Mouse (Mus musculus) cerebellum, postnatal 36 days (tissue): ENCODE measurements around the gene Slc50a1.

ENCODE experiments used
- DNase-seq, 2 experiments: peaks; one replicate each; pipeline ENCODE4 v3.0.0; 2021 to 2022; ENCODE audit warnings: mixed read lengths in 2 of 2

Slc50a1 gene

DNA sequence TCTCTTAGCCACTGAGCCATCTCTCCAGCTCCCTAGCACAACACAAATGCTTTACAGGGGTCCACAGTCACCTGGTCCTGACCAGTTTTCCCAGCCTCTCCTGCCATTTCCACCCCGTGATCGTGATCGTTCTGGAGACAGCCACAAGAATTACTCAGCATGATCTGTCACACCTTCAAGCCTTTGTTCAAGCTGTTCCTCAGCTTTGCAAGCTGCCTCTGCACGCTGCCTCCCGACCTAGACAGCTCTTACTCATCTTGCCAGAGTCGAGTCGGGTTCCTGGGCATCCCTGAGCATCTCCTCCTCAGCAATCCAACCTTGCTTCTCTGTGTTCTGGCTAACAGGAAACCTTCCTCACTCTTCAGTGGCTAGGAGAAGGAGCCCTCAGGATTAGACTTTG lies 11.3 kb downstream of the Slc50a1 start, which contains the start of gene Dpm3:
Gene Dpm3, plus strand, starts transcription at position 283 of the 400 bp plus-strand sequence.
- no peak for DNase-seq

DNA sequence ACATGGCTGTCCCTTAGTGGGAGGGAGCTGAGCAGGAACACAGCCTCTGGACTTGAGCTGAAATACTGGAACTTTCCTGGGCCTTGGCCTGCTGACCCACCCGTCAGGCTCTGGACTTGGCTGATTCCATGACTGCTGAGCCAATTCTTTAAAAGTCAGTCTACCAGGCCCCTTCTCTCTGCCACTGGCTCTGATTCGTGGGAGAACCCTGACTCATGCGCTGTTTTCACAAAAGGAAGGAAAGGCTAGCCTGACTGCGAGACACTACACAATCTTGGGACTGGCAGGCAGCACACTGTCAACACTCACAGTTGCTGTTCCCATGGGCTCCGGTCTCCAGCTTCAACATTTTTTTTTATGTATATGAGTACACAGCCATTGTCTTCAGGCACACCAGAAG lies 14.2 kb downstream of the Slc50a1 start:
- DNase-seq = no peak

DNA sequence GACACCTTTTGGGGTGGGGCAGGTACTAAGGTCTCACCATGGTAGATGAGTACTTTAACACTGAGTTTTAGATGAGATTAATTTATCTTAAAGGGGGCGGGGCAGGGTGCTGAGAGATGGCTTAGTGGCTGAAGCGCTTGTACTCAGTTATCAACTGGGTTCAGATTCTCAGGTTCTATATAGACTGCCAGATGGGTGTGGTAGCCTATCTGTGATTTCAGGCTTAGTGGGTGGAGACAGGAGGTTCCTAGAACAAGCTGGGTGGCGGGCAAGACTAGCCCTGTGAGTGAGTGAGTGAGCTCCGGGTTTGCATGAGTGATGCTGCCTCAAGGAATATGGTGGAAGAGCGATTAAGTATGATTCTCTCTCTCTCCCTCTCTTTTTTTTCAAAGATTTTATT lies 15.4 kb downstream of the Slc50a1 start:
- no peak for DNase-seq

DNA sequence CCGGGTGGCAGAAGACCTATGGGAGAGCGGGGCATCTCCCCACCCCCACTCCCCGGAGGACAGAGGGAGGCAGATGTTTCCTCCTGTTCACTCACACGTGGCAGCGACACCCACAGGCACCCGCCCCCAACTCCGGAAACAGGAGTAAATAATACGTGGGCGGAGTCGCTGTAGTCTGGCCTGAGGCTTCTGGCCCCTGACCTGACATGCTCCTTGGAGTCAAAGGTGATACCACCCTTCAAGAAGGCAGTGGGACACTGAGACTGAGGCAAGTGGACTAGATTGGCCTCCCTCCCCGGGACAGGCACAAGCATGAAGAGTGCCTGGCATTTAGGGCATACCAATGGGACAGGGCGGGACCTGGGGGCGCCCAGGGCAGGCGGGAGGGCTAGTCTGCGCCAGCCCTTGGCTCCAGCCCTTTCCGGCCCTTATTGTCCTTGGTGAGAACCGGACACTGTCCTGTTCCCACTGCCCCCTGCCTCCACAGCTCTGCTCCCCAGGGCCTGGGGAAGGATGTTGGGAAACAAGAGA lies 18.9 kb downstream of the Slc50a1 start:
- DNase-seq = no peak

DNA sequence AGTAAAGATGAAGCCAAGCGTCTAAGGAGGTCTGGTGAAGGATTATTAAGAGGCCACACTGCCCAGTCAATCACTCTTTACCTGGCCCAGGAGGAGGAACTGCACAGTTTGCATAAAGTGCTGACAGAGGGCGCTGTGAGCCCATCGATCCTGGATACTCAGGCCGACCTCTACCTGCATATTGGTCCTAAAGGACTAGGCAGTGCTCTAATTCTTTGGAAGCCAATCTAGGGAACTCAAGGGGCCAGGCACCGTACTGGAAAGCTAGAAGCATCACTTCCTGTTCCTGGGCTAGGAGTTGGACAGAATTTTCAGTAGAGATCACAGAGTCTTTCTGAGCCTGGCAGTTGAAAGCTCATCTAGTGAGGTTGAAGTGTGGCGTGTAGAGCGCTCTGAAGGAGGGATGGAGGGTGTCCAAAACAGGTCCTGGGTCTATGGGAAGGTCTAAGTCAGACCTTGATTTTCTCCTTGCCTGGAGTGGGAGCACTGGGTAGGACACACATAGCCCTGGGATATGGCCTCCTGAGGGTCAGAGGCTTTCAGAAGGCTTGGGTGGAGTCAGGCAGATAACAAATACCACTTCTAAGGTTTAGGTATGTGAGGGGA lies 19.8 kb downstream of the Slc50a1 start:
- DNase-seq = peak; percentile 76 to 77

- no peak for DNase-seq
Observed at GRCm38 (mm10) chr3:89247466-89247865, 22.9 kb downstream of the Slc50a1 start.

DNA sequence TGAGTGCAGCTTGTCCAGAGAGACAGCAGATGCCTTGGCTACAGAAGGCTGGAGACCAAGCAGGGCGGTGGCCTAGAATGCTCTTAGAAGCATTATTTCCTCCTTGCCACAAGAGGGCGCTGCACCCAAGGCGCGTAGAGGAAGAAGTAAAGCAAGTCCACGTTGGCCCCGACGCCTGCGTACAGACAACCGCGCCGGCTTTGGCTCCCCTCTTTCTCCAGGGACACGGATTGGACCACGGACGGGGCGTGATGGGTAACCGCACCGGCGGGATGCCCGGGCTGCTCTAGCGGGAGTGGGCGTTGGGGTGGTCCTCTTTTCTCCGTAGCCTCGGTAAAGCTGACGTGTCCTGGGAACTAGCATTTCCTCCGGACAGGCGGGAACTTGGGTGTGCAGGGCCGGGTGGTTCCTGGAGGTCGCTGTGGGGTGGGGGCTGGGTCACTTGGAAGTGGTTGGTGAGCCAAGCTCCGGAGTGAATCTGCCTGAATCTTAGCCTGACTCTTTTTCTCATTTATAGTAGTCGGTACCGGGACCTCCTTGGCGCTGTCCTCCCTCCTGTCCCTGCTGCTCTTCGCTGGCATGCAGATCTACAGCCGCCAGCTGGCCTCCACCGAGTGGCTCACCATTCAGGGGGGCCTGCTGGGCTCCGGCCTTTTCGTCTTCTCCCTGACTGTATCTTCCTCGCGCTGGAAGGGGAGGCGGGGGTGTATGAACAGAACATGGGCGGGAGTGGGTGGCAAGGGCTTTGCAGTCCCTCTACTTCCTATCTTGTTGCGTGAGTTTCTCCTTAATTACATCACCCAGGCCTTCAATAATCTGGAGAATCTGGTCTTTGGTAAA lies 23.9 kb downstream of the Slc50a1 start, which contains the start of gene Trim46:
Gene Trim46, minus strand, starts transcription at position 49 of the 840 bp plus-strand sequence.
- DNase-seq = peak; percentile 92 to 94

GRCm38 (mm10) chr3:89245688-89246171 lies 24.6 kb downstream of the Slc50a1 start, which contains the start of gene Krtcap2:
Gene Krtcap2, plus strand, starts transcription at chr3:89245966.
- DNase-seq = peak; percentile 72 to 76

DNA sequence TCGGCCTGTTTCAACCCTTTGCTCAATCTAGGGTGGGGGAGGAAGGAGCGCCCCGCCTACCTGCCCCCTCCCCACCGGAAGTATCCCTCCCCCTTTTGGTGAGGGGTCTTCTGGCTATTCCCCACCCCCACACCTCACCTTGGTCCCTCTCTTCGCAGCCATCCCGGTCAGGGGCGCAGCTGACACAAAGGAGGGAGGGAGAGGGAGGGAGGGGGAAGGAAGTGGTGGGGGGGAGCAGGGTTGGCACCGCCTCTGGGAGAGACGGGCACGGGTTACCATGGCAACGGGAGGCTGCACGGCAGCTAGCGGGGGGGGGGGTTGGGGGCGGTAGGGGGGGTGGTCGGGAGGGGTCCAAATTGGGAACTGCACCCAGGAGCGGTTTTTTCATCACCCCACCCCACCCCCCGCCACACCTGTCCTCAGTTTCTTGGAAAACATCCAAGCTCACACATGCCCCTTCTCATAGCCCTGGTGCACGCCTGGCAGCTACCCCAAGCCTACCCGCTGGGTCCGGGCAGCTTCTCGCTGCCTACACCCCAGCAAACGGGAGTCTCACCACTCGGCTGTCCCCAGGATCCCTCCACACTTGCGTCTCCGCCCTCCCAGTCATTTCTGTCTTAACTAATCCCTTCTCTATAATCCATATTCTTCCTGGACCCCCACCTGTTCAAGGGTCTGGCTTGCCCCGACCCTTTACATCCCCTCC lies 25.2 kb downstream of the Slc50a1 start:
- DNase-seq = peak; percentile 77 to 80

DNA sequence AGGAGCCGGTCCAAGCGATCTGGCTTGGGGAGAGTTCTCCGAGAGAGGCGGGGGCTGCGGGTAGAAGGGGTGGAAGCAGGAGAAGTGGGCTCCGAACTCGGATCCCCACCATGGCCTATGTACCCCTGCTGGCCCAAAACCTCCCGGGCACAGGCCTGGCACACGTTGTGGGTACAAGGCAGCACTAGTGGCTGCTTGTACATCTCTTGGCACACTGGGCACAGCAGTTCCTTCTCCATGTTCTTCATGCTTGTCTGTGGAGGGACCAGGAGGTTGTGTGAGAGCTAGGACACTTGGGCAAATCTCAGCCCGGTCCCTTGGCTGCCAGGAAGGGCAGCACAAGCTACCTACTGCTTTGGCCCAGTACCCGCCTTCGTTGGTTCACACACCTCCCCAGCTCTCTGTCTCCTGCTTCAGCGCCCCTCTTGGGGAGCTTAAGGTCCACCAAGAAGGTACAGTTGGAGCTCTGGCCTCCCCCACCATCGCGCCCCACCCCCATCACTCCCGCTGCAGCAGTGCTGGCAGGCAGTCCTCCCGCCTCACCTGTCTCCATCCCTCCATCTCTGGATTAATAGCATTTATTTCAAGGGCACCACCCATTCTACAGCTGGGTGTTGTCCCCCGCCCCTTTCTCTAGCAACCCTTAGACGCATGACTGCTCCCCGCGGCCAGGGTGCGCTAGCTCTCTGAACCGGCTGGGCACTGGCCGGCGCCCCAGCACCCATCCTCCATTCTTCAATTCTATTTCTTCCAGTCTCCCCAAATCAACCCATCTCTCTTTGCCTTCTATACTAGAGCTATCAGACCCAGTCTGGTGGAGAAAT lies 26.0 kb downstream of the Slc50a1 start:
- DNase-seq = peak; percentile 48 to 56

- no peak for DNase-seq
Observed at GRCm38 (mm10) chr3:89243609-89244008, 26.8 kb downstream of the Slc50a1 start.

DNA sequence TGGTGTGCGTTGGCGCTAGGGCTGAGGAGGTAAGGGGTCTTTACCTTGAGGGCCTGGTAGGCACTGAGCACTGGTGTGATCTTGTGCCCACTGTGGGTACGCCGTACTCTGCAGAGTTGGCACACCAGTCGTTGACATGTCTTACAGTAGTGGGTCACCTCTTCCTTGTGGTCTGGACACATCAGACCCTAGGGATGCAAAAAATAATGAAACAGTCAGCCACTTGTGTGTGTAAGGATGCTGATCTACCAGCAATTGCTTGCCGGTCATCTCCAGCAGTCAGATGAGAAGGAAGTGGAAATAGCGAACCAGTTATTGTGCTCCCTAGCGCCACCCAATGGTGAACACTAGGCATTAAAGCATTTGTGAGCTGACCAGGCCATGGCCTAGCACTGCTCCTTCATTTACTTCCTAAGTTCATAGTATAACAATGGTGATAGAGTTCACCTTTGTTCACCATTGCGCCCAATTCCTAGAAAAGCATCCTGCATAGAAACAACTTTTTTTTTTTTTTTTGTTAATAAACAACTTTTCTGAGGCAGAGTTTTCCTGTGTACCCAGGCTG lies 28.0 kb downstream of the Slc50a1 start:
- DNase-seq = peak; percentile 75 to 84

DNA sequence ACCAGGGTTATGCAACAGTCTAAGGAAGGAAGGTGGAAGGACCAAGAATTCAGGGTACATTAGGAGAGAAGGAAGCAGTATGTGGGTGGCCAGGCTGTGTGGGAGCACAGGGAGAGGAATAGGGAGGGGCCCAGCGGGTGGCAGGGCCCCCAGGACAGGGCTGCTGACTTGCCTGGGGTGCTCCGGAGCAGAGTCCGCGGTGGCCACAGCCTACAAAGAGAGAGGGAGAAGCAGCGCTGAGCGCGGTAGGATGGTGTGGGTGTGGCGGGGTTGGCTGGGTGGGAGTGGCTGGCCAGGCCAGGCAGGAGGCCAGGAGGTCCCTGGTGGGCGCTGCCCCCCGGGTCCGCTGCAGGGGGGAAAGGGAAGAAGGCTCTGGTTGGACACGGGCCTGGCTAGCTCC lies 31.9 kb downstream of the Slc50a1 start:
- no peak for DNase-seq

GRCm38 (mm10) chr3:89237682-89238081 lies 32.7 kb downstream of the Slc50a1 start:
- DNase-seq = no peak

- no peak for DNase-seq
Observed at GRCm38 (mm10) chr3:89236516-89236915, 33.9 kb downstream of the Slc50a1 start.

DNA sequence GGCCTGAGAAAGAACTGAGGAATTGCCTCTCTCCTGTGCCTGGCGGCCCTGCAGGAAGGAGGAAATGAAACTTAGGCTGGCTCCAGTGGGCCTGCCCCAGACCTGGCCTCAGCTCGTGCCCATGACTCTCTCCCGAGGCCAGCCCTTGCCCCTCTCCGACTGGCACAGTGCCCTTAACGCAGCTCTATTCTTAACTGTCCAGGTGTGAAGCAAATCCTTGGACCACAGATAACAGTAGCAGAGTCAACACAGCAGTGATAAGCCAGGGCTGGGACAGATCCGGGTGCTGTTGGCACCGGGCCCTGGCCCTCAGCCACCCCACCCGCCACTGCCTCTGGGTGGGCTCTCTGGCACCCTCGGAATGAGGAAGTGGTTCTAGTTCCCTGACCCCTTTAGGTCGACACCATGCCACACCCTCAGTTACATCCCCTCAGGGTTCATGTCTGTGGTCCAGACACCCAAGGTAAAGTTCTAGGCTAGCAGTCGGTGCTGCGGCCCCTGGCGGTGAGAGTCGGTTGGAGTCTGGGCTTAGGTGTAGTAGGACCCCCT lies 36.7 kb downstream of the Slc50a1 start:
- DNase-seq = no peak

- no peak for DNase-seq
Observed at GRCm38 (mm10) chr3:89232614-89233013, 37.8 kb downstream of the Slc50a1 start.

DNA sequence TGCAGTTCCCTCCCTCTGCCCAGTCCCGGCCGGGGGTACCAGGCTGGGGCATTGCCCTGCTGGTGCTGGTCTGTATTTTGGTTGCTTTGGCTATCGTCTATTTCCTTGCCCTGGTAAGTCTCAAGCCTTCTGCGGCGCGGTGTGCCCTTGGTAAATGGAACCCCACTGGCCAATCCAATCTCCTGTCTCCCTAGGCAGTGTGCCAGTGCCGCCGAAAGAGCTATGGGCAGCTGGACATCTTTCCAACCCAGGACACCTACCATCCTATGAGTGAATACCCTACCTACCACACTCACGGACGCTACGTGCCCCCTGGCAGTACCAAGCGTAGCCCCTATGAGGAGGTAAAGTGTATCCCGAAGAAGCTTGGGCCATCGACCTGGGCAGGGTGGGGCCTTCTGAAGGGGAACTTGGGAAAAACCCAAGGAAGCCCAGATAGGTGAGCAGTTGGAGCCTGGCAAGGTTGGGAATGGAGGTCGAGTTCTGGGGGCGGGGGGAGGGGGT lies 38.5 kb downstream of the Slc50a1 start:
- DNase-seq = no peak

DNA sequence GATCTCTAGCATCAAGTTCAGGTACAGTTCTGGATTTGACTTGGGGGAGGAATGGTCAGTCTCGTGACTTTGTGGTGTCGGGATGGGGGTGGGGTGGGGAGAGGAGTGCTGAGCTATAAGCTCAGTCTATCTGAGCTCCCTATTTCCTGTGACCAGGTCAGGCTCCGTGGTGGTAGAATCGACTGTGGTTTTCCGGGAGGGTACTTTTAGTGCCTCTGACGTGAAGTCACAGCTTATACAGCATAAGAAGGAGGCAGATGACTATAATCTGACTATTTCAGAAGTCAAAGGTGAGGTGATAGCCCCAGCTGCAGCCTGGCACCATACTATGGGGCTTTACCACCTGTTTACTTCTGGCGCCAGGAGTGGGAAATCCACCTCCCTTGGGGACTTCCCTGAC lies 39.0 kb downstream of the Slc50a1 start:
- no peak for DNase-seq

- DNase-seq = no peak
Observed at GRCm38 (mm10) chr3:89230561-89230960, 39.8 kb downstream of the Slc50a1 start.

DNA sequence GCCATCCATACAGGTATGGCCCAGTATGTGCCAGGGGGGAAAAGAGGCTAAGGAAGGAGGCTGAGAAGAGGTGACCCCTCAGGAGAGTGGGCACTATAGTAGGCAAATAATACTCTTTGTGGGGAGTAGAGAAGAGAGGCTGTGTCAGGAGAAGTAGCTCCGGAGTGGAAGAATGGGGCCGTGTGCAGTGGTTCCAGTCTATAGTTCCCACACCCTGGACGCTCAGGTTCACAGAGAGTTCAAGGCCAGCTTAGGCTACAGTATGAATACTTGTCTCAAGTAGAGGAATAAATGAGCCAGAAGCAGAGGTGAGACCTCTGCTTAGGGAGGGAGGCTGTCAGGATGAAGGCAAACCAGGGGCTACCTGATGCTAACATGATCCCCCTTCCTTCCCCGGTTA lies 41.1 kb downstream of the Slc50a1 start:
- DNase-seq = no peak
